Mouse (Mus musculus) CD4-positive, CD25-positive, alpha-beta regulatory T cell, adult 4 months (primary cell): ENCODE results near the gene Crygd. TPM values are rescaled to one million over a fixed set of nuclear protein-coding genes. Genes with fewer than 3 reads are reported as not detected.
"Not testable (repeated sequence)": the region's sequence is repeated elsewhere in the genome, so short reads cannot be mapped to it uniquely, and the experiment has no call there.

Source experiments
- ATAC-seq: one replicate; pipeline ENCODE4 v1.8.0; 2017
- polyA plus RNA-seq, 2 experiments: library from polyadenylated mRNA; unstranded; fragments of 100-300 nt; shearing (Covaris generic); gene quantifications; one replicate each; pipeline ENCODE4 v1.2.1; 2017

Gene Crygd
- not detected for polyA plus RNA-seq

DNA sequence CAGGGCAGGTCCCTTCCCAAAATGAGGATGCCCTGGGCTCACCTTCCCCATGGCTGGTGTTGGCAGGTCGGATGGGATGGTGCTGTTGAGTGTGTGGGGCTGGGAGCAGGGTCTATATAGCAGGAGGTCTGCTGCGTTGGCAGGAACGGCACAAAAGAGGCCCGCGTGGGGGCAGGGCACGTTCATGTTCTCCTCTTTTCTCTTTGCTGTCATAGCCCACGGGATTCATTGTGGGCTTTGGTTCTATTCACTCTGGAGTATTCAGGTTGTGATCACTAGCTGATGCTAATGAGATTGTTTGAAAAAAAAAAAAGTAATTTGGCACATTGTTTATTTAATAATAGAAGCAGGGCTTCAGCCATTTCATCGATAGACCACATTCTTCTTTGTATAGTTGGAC is at the start of gene Crygd:
Crygd (minus strand) TSS at position 101 of the 400 bp plus-strand sequence.
- ATAC-seq = no peak

DNA sequence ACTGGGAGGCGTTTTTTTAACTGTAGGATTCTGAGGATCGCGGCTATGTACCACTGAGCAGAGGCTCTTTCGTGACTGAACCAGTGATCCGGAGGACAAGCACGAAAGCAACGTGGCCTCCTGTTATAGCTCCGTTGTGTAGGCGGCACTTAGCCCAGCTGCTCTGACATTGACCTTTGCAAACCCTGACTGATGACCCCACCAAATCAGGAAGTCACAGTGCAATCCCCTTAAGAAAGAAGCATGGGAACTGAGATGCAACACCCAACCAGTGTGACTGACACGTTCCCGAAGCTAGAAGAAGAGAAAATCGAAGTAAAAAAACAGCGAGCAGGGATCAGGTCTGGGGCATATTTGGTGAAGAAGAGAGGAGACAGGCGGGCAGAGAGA is 49.5 kb upstream of the Crygd start:
- ATAC-seq = no peak

DNA sequence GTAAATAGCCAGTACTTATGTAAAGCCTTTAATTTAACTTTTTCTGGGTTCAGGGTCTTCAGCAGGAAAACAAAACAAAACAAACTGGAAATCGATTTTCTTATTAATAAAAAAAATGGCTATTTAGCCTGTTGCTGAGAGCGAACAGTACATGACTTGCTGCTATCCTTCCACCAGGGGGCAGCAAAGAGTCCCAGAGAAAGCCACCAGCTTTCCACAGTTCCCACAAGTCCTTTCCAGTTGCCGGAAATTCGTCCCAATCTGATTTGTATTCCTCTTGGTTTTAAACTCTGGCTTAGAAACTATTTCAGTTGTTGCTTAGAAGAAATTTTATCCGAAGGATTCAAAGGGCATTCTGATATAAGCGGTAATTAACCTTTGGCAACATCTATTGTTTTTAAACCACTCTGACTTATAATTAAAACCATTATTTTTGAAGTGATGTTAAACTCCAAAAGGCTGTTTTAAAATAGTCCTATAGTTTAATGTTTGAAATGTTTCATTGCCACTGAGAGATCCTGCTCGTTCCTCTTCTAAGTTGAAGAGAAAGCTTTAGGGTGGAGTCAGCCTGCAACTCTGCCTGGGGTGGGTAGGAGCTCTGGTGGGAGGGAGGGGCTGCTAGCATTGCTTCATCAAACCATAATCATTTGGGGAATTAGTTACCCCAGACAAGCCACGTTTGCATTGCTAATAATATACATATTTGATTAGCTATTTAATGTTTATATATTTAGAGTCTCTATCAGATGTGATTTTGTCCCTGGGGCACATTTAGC is 49.0 kb upstream of the Crygd start:
- no peak for ATAC-seq

DNA sequence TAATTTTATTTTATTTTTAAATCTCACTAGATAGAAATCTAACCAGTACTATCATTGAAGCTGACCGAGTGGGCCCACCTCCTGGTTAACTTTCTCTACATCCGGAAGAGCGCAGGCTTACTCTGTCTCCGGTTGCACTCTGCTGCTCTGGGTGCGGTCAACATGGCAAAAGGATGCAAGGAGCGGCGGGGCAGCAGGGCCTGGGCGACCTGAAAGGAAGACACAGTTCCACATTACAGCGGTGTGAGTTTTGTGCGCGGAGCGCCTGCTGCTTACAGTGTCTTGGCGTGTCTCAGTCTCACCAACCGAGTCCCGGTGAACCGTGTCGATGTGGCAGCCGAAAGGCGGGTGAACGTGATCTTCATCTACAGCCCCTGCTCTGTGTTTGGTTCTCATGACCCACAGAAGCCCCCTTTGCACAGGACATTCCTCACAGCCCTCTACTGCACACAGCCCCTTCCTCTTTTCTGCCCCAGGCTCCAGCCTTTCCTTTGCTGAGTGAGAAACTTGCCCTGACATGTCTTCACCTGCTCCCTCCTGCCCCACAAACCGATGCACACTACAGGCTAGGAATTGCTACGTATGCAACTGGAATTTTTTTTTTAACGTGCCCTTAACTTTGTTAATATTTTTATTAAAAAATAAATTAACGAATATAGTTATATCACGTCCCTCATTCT is 46.6 kb upstream of the Crygd start:
- ATAC-seq = no peak

DNA sequence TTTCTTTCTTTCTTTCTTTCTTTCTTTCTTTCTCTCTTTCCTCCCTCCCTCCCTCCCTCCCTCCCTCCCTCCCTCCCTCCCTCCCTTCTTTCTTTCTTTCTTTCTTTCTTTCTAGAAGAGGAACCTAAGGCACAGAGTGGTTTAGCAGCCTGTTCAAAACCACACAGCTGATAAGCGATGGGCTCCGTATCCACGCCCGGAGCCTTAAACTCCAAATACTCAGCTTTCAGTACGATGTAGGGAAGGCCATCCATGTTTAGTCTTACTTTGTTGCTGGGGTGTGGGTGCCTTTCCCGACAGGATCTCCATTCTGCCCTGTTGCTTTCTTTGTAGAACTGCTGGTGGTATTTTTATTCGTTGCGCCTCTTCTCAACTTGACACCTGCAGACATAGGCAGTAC is 45.9 kb upstream of the Crygd start:
- ATAC-seq = no peak

DNA sequence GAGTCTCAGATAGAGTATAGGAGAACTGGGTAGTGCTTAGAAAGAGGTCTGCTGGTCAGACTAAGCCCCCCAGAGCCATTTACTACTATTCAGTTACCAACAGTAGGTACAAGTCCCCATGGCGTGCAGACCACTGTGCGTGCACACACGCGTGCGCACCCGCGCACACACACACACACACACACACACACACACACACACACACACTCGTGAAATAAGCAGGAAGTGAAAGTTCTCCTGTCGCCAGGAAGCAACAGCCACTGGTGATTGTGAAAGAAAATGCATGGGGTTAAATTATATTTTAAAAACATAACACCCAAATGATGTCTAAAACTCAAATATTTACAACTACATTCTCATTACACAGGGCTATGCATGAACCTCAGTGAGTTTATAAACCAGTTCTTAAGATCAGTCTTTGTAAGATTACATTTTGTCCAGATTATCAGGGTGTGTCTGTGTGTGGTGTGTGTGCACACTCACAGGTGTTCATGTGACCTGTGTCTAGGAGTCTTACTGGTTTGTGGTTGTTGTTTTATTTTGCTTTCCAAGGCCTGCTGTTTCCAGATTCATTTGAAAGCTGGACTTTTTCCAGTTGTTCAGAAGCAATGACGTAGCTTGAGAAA is 44.5 kb upstream of the Crygd start:
- no peak for ATAC-seq

DNA sequence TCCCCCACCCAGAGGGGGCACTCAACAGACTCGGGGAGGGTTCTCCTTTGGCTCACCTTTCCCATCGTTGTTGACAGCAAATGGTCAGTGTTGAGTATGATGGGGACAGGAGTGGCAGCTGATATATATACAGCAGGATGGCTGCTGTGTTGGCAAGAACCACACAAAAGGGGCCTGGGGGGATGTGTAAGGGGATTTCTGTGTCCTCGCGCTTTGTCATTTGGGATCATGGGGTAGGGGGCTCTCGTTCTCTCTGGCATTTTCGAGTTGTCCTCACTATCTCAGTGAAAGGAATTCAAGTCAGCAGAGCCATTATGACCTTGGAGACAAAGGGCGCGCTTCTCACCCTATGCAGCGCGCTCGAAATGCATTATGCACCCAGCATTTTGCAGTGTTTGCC is 40.0 kb upstream of the Crygd start, which contains the start of gene Cryga:
Cryga (minus strand) TSS at position 101 of the 400 bp plus-strand sequence.
- ATAC-seq = no peak

DNA sequence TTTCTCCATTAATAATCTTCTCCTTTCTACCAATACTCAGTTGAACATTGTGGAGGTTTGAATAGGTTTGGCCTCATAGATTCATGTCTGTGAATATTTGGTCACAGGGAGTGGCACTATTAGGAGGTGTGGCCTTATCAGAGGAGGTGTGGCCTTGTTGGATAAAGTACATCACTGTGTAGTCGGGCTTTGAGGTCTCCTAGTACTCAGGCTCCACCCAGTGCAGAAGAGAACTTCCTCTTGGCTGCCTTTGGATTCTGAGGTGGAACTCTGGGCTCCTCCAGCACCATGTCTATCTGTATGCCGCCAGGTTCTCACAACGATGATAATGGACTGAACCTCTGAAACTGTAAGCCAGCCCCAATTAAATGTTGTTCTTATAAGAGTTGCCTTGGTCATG is 33.7 kb upstream of the Crygd start:
- ATAC-seq = no peak

DNA sequence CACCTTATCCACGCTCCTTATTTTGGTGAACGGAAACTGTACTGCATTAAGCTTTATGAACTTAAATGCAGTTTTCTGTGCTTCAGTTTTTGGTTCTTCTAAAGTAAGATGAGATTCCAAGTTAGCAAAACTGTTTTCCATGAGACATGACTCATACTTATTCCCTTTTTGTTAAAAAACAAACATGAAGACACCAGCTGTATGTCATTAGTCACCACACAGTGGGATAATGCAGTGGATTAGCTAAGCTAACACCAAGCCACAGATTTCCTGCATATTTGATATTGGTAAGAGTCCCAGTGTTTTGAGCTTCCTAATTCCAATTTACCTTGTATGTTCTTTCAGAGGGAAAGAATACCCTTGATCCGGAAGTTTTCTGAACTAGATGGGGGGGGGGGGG is 28.3 kb upstream of the Crygd start:
- no peak for ATAC-seq

DNA sequence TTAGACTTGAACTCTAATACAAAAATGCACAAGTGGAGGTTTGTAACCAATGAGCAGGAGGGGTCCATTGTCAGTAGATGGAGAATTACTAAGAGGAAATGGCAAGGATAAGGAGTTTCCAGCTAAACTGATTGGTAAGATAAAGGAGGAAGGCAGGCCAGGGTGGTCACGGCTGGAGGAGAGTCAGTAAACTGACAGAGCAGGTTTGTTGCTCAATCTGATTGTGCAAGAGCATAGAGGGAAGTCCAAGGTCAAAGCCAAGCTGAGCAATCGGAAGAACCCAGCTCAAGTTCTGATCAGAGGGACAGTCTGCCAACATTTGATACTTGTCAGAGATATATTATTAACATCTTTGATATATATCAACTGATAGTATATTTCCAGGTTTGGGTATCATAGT is 27.1 kb upstream of the Crygd start:
- ATAC-seq = no peak

DNA sequence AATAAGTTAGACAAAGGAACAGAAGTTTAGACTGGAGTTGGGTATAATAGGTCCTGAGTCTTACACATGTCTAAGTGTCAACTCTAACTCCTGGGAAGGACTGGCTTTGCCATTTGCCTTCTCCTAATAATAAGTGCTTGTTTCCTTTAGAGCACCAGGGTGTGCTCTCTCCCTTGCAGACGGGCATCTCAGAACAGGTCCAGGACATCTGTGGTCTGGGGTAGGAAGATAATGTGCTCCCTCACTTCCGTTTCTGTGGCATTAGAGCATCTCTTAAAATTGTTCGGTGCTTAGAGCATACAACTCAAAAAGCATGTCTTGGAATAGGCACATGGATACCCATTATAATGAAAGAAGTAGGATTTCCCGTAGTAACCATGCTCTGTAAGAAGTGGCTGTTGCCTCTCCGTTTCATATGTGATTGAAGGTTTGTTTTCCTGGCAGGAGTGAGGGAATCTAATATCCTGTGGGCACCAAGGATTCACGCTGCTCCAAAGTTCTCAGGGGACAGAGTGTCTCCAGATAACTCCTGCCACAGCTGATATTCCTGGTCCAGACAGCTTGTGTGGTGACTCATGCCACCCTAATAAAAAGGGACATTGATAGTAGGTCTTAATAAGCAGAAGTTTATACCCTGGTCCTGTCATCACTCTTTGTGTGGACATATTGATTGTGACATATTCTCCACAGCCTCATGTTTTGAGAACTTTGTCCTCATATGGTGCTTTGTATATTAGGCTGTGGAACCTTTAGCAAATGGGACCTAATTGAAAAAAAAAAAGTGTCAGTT is 25.5 kb upstream of the Crygd start:
- no peak for ATAC-seq

DNA sequence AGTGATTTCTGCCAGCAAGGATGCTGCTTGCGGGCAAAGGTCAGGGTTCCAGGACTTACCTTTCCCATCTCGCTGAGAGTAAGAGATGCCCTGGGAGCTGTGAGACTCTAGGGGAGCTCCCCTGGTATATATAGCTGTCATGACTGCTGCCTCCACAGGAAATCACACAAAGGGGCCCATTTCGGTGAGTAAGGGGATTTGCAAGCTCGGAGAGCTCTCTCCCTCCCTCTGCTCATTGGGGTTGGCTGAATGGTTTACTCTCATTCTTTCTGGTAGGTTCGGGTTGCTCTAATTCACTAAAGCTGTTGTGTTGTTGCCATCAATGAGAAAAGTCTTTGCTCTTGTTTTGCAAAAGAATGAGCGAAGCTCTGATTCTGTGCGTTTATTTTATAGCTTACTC is 18.9 kb upstream of the Crygd start, which contains the start of gene Crygb:
Crygb (minus strand) TSS at position 101 of the 400 bp plus-strand sequence.
- no peak for ATAC-seq

DNA sequence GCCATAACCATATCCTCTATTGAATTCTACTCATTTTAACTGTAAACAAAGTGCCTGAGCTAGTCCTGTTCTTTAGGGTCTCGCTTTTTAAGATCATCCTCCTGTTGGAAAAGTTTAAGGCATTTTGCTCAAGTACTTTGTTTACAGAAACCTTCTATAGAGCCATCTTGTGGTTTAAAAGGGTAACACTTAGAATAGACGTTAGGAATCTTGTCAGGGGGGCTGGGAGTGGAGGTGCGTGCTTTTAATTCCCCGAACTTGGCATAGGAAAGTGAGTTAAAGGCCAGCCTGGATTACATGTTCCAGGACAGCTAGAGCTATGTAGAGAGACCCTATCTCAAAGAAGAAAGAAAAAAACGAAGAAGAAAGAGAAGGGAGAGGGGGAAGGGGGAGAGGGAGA is 12.4 kb upstream of the Crygd start:
- no peak for ATAC-seq

DNA sequence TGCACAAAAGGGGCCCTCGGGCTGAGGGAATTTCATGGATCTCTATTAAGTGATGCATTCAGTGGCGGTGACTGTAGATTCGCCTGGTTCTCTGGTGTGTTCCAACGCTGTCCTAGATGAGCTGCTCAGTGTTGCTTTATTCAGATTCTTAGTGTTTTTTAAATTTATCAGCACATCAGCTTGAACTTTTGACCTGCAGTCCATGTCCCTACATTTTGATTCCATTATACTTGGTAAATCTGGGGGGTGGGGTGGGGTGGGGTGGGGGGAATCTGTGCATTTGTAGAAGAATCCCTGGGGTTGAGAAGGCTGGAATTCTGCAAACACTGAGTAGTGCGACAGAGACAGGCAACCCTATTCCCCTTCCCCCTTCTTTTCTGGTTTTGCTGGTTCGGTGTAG is 10.3 kb upstream of the Crygd start, which contains the start of gene Crygc:
Crygc (minus strand) TSS at position 101 of the 400 bp plus-strand sequence.
- no peak for ATAC-seq

DNA sequence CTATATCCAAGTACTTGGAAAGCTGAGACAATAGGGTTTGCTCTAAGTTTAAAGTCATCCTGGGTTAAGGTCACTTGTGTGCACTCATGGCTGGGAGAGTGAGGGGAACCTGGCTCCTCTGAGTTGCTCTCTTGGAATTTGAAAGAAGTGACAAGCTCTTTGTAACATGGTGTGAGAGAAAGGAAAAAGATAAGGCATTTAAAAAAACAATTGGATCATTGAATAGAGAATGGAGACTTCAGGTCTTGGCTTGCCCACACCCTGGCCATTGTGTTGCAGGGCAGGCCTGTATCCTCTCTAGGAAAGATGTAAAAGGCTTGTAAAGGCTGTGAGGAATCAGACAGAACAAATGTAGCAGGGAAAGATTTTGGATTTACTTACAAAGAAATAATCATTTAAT is 4.6 kb upstream of the Crygd start:
- no peak for ATAC-seq

DNA sequence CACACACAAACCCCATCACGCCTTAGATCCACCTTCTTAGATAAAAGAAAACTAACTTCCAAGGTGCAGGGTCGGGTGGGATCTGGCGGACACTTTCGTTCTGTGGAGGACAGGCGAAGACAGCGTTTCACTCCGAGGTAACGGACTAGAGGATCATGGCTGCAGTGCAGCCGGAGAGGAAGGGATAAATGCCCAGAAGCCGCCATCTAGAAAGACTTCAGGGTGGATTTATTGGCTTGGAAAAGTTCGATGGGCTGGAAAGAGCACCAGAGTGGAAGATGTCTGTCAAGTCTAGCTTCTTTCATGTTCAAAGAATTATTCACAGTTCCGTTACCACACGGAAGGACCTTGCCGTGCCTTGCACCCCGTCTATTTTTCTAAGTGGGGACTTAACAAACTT is 949 bp upstream of the Crygd start:
- ATAC-seq = no peak

DNA sequence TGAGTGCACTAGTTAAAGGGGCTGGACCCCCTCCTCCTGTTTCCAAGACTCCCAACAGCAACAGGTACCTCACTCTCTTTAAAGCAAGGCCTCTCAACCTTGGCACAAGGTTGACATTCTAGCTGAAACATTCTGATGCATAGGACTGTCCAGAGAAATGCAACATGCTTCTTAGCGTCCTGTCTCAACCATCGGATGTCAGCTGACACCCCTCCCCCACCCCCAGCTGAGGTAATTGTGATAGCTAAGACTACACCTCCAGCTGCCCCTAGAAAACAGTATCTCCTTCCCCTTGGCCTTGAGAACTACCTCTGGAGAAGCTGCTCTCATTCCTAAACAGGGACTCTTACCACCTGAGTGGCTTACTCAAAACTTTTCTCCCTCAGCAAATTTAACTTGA is 11.1 kb downstream of the Crygd start:
- no peak for ATAC-seq

DNA sequence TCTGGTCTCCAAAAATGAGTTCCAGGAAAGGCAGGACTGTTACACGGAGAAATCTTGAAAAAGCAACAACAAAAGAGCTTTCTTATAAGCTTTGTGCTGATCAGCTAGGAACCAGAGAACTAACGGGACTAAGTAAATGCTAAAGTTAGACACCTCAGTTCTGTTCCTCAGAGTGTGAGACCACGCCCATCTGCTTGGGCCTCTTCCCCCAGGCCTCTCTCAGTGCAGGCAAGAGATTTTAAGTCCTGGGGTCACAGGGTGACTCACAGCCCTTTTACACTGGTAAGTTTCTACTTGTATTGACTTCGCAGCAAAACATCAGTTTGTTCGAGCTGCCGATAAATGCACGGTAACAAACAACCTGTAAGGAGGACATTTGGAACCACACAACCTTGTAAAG is 11.6 kb downstream of the Crygd start:
- ATAC-seq = no peak

DNA sequence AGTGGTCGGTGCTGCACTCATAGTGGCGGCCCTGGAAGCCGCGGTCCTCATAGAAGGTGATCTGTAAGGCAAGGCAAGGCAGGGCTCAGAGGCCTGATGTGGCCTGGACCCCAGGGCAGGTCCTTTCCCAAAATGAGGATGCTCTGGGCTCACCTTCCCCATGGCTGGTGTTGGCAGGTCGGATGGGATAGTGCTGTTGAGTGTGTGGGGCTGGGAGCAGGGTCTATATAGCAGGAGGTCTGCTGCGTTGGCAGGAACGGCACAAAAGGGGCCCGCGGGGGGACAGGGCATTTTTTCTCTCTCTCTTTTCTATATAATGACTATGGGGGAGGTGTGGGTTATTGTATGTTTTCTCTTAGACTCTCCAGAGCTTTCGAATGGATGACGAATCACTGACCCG is 12.3 kb downstream of the Crygd start, which contains the start of gene Cryge:
Cryge (minus strand) TSS at position 198 of the 400 bp plus-strand sequence.
- not testable (repeated sequence) for ATAC-seq

DNA sequence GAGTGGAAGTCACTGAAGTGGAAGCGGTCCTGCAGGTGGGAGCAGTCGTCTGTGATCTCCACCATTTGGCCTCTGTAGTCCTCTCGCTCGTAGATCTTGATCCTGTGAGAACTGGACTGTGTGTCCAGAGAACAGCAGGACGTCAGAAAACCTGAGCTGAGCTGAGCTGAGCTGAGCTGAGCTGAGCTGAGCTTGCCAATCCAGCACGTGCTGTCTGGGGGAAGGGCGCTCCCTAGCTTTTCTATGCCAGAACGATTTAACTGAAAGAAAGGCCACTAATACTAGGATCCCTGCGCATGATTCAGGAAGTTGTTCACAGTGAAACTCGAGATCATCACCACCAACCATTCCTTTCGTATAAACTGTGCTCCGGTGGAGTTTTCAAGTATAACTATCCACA is 14.5 kb downstream of the Crygd start:
- no peak for ATAC-seq

DNA sequence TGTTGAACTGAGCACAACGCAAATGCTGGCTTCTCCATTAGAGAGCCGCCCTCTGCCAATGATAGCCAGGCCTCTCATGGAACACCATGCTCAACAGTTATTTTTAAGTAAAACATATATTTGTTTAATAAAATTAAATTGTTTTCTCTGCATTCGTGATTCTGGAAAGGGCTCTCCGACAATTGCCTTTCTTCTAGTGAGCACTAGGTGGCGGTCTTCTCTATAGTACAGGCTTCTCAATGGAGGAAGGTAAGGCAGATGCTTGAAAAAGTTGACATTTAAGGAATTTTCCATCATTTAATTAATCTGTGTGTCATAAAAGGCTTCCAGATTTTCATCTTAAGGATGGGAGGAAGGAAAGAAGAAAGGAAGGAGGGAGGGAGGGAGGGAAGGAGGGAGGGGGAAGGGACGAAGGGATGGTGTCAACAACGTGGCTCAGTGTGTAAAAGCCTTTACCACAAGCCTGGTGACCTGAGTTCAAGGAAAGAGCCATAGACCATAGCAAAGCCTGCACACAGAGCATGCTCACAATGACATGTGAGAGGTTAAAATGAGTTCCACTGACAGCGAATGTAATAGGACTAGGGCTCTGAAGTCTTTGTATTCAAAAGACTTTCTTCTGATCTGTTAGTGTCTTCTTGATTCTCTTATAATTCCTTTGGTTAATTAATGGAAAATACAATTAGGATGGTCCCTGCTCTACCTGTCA is 16.7 kb downstream of the Crygd start:
- no peak for ATAC-seq

DNA sequence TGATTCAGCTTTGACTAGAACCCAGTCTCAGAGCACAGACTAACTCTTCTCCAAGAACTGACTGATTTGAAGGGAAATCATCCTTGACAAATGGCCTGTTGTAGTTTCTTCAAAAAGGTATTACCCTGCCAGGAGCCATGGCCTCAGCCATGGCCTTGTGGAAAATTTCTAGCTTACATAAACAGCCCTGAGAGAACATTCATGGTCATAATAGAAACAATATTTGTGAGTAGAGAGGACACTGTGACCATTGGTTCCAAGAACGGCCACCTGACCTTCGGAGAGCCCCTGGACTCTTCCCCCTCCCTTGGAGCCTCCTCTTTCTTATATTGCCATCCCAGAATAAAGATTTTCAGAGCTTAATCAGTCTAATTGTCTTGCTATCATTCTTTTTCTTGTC is 19.8 kb downstream of the Crygd start:
- no peak for ATAC-seq
